Mouse (Mus musculus) intestine, embryonic 16.5 days (tissue): ENCODE data around the gene Fcmr. TPM values are rescaled to one million over a fixed set of nuclear protein-coding genes. Genes with fewer than 3 reads are reported as not detected.

ENCODE experiments used
- ATAC-seq: fragments of 200-750 bp; cut with Nextera tagmentation; 2 replicates; pipeline ENCODE4 v1.8.0; 2017; ENCODE audit warnings: moderate TSS enrichment, moderate library complexity
- H3K27ac ChIP-seq: fragments of 300-500 bp; sonication (generic); 2 replicates; pipeline ENCODE4 v1.5.1; 2014; ENCODE audit warnings: mild to moderate bottlenecking, low read length
- H3K27me3 ChIP-seq: fragments of 300-500 bp; sonication (generic); replicated peaks from 2 replicates; pipeline ENCODE4 v1.6.1; 2014; ENCODE audit warnings: low read length, control low read depth, mixed read lengths; ENCODE audit not compliant: control insufficient read depth, insufficient read depth
- H3K36me3 ChIP-seq: fragments of 300-500 bp; sonication (generic); 2 replicates; pipeline ENCODE4 v1.6.1; 2014; ENCODE audit warnings: low read length, control low read depth; ENCODE audit not compliant: control insufficient read depth, insufficient read depth
- H3K4me1 ChIP-seq: fragments of 300-500 bp; sonication (generic); 2 replicates; pipeline ENCODE4 v1.6.1; 2014; ENCODE audit warnings: low read length, control low read depth, mixed read lengths; ENCODE audit not compliant: control insufficient read depth, insufficient read depth
- H3K4me2 ChIP-seq: fragments of 300-500 bp; sonication (generic); 2 replicates; pipeline ENCODE4 v1.6.1; 2014; ENCODE audit warnings: low read depth, low read length, control low read depth
- H3K4me3 ChIP-seq: fragments of 300-500 bp; sonication (generic); 2 replicates; pipeline ENCODE4 v1.5.1; 2014; ENCODE audit warnings: mild to moderate bottlenecking, low read length
- H3K9ac ChIP-seq: fragments of 300-500 bp; sonication (generic); 2 replicates; pipeline ENCODE4 v1.6.1; 2014; ENCODE audit warnings: low read depth, low read length
- H3K9me3 ChIP-seq: fragments of 300-500 bp; sonication (generic); 2 replicates; pipeline ENCODE4 v1.6.1; 2016; ENCODE audit warnings: low read length, control low read depth; ENCODE audit not compliant: control insufficient read depth
- WGBS: fragments of 180-500 bp; shearing (Covaris S2); extraction: QIAGEN DNeasy Blood & Tissue Kit; methylation state at CpG from one replicate; pipeline ENCODE4 v1.1.7; 2014; 5-methylcytosine and 5-hydroxymethylcytosine counted together
- polyA plus RNA-seq: library from polyadenylated mRNA; unstranded; fragments of >200 nt; fragmentation: Nextera tagmentation; extraction: Ambion mirVana; gene quantifications from 2 replicates; pipeline ENCODE4 v1.2.1, GENCODE M21; 2015

The Fcmr gene
- polyA plus RNA-seq, 1 experiment from 2014 or later, result 4.3 TPM

DNA sequence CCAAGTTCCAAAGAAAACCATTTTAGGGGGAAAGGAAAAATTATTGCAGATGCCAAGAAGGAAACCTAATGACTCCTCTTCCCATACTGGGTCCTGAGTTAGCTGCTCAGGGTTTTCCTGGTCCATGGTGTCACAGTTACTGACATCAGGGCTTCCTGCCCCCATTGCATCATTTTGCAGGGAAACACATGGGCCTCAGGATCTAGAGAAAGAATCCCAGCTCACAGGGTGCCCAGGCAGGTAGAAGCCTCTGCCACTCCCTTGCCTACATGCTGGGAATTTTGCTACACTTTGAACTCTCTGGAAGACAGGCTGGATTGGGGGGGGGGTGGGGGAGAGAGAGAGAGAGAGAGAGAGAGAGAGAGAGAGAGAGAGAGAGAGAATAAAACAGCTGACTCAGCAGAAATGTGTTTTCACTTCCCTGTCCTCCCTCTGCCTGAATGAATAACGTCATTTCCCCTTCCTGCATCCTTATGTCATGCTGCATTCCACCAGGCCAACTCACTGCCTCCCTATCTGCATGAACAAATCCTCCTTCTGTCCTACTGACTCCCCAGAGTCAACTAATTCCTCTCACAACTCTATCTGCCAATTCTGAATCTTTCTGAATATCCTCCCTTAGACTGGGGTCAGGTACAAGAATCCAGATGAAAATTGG lies 53.0 kb downstream of the Fcmr start:
- Histone ChIP-seq H3K27me3 (no peaks in the 10 kb centered on the region), H3K9me3 (no peaks in the 10 kb centered on the region), H3K4me2 (no peak overlapping the region), H3K4me1 (no peaks in the 10 kb centered on the region), H3K36me3 (no peaks in the 10 kb centered on the region), H3K4me3 (no peak overlapping the region), H3K9ac (no peak overlapping the region), H3K27ac (no peak overlapping the region)
- 20% methylated on average over 1 of the region's 1 CpGs for WGBS
- no peak for ATAC-seq

DNA sequence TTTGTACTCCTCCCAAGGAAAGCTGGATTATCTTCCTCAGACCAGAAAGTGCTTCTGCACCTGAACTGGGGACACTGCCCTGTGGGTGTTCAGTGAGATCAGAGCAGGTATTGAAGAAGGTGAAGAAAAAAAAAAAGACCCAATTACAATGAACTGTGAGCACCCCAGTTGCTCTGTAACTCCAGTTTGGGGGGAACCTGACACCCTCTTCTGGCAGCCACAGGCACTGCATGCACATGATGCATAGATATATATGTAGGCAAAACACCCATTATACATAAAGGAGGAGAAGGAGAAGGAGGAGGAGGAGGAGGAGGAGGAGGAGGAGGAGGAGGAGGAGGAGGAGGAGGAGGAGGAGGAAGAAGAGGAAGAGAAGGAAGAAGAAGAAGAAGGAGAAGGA lies 61.0 kb downstream of the Fcmr start:
- no peak for ATAC-seq
- Histone ChIP-seq H3K9ac (no peak overlapping the region), H3K4me1 (no peaks in the 10 kb centered on the region), H3K27me3 (no peaks in the 10 kb centered on the region), H3K4me3 (no peak overlapping the region), H3K36me3 (no peaks in the 10 kb centered on the region), H3K27ac (no peak overlapping the region), H3K9me3 (no peaks in the 10 kb centered on the region), H3K4me2 (no peak overlapping the region)

Other genes starting within 250 kb of the Fcmr start
- 0.09 TPM in 1 of 2 replicates, not detected in the other for gene Zp3r, start 236.0 kb upstream of the Fcmr start, polyA plus RNA-seq
- gene C4bp, start 204.0 kb upstream of the Fcmr start, polyA plus RNA-seq, result 3.4 and 4.1 TPM in 2 replicates
- 0.07 TPM in 1 of 2 replicates, not detected in the other for gene Gm29427, start 149.9 kb upstream of the Fcmr start, polyA plus RNA-seq
- 8.5 and 9.9 TPM in 2 replicates for gene Yod1, start 148.3 kb upstream of the Fcmr start, polyA plus RNA-seq
- gene Pfkfb2, start 136.4 kb upstream of the Fcmr start, polyA plus RNA-seq, result 12.1 and 12.4 TPM in 2 replicates
- gene AA986860, start 133.7 kb upstream of the Fcmr start, polyA plus RNA-seq, result 74.7 and 81.2 TPM in 2 replicates
- 0.10 and 0.20 TPM in 2 replicates for gene Fcamr, start 64.8 kb upstream of the Fcmr start, polyA plus RNA-seq
- 3.9 and 4.9 TPM in 2 replicates for gene Pigr, start 39.0 kb upstream of the Fcmr start, polyA plus RNA-seq
- gene Il24, start 21.8 kb downstream of the Fcmr start, polyA plus RNA-seq, result not detected in 2 replicates
- not detected in 2 replicates for gene Il20, start 45.8 kb downstream of the Fcmr start, polyA plus RNA-seq
- 0.20 TPM in 1 of 2 replicates, not detected in the other for gene Il19, start 74.4 kb downstream of the Fcmr start, polyA plus RNA-seq
- gene Il10, start 154.2 kb downstream of the Fcmr start, polyA plus RNA-seq, result not detected in 2 replicates
- gene Mapkapk2, start 232.2 kb downstream of the Fcmr start, polyA plus RNA-seq, result 13.1 and 23.5 TPM in 2 replicates